Mouse (Mus musculus) CH12.LX (cell line): ENCODE results near the gene Inpp4b. TPM values are rescaled to one million over a fixed set of nuclear protein-coding genes. Genes with fewer than 3 reads are reported as not detected.

Experiments
- DNase-seq: peaks from one replicate; pipeline ENCODE4 v3.0.0-alpha.2; 2013; ENCODE audit errors: extremely low read depth
- H3K27ac ChIP-seq: 2 replicates; pipeline ENCODE4 v1.5.1; 2012; ENCODE audit warnings: low read depth, mild to moderate bottlenecking, control low read depth, moderate library complexity; ENCODE audit not compliant: insufficient read depth
- H3K27me3 ChIP-seq: replicated peaks from 2 replicates; pipeline ENCODE3; 2012; ENCODE audit warnings: inconsistent platforms
- H3K36me3 ChIP-seq, 2 experiments: replicated peaks in 1 of 2; 2 replicates each; pipeline versions ENCODE3 to v1.6.1; 2012; ENCODE audit warnings: inconsistent platforms in 1 of 2, low read length in 1 of 2, mild to moderate bottlenecking in 1 of 2, mixed read lengths in 1 of 2, moderate library complexity in 1 of 2; ENCODE audit not compliant: control insufficient read depth in 1 of 2, insufficient read depth in 1 of 2
- H3K4me1 ChIP-seq, 2 experiments: 2 replicates each; pipeline ENCODE4 v1.6.1; 2012; ENCODE audit warnings: inconsistent platforms in 1 of 2, moderate library complexity in 1 of 2; ENCODE audit not compliant: insufficient read depth in 2 of 2, control insufficient read depth in 1 of 2
- H3K4me2 ChIP-seq: 2 replicates; pipeline ENCODE4 v1.6.1; 2012; ENCODE audit warnings: low read depth, mild to moderate bottlenecking, control low read depth; ENCODE audit not compliant: poor library complexity, insufficient read depth, severe bottlenecking
- H3K4me3 ChIP-seq, 3 experiments: fragments of 150-350 bp in 1 of 3; sonication (generic) in 1 of 3; replicated peaks in 1 of 3; 2 replicates each; pipeline versions ENCODE3 to v1.5.1; 2011 to 2012; ENCODE audit warnings: low read depth in 2 of 3, low read length in 2 of 3, mild to moderate bottlenecking in 2 of 3, moderate library complexity in 2 of 3, control low read depth in 1 of 3, improper control_type of control experiment in 1 of 3, inconsistent platforms in 1 of 3, mixed read lengths in 1 of 3; ENCODE audit not compliant: poor library complexity in 1 of 3
- H3K79me2 ChIP-seq: replicated peaks from 2 replicates; pipeline ENCODE4 v1.6.1; 2012; ENCODE audit warnings: mild to moderate bottlenecking, moderate library complexity; ENCODE audit not compliant: control insufficient read depth, poor library complexity, insufficient read depth, severe bottlenecking; ENCODE audit errors: extremely low read depth
- H3K9ac ChIP-seq: 2 replicates; pipeline ENCODE4 v1.6.1; 2012; ENCODE audit warnings: low read depth, mild to moderate bottlenecking, control low read depth, moderate library complexity; ENCODE audit not compliant: insufficient read depth
- H3K9me3 ChIP-seq: replicated peaks from 2 replicates; pipeline ENCODE3; 2012; ENCODE audit warnings: low read length, inconsistent platforms, mixed read lengths
- BHLHE40 ChIP-seq: IDR thresholded peaks from 2 replicates; pipeline ENCODE4 v1.6.1; 2011; ENCODE audit warnings: mild to moderate bottlenecking, low read depth, low read length, improper control_type of control experiment
- CHD1 ChIP-seq: IDR thresholded peaks from 2 replicates; pipeline ENCODE4 v1.6.1; 2012; ENCODE audit warnings: low read depth, low read length, improper control_type of control experiment, inconsistent platforms
- CHD2 ChIP-seq: IDR thresholded peaks from 2 replicates; pipeline ENCODE4 v1.6.1; 2011; ENCODE audit warnings: low read length, improper control_type of control experiment
- CTCF ChIP-seq, 2 experiments: IDR thresholded peaks in 1 of 2; conservative IDR thresholded peaks in 1 of 2; 2 replicates each; pipeline ENCODE4 v1.5.1; 2011 to 2012; ENCODE audit warnings: low read depth in 2 of 2, low read length in 2 of 2, improper control_type of control experiment in 1 of 2, inconsistent platforms in 1 of 2, mild to moderate bottlenecking in 1 of 2, moderate library complexity in 1 of 2
- E2F4 ChIP-seq: IDR thresholded peaks from 2 replicates; pipeline ENCODE4 v1.6.1; 2011; ENCODE audit warnings: low read depth, low read length, improper control_type of control experiment; ENCODE audit not compliant: insufficient replicate concordance
- GABPA ChIP-seq: IDR thresholded peaks from 2 replicates; pipeline ENCODE4 v1.6.1; 2012; ENCODE audit warnings: low read depth, low read length, improper control_type of control experiment, inconsistent platforms; ENCODE audit not compliant: insufficient replicate concordance
- HCFC1 ChIP-seq: IDR thresholded peaks from 2 replicates; pipeline ENCODE4 v1.6.1; 2012; ENCODE audit warnings: low read depth, mild to moderate bottlenecking, inconsistent platforms, low read length, improper control_type of control experiment
- IRF4 ChIP-seq: IDR thresholded peaks from 2 replicates; pipeline ENCODE4 v1.6.1; 2014; ENCODE audit warnings: low read depth, mild to moderate bottlenecking, inconsistent platforms, low read length, improper control_type of control experiment
- JUN ChIP-seq: IDR thresholded peaks from 2 replicates; pipeline ENCODE4 v1.6.1; 2011; ENCODE audit warnings: low read depth, mild to moderate bottlenecking, low read length, improper control_type of control experiment, moderate library complexity; ENCODE audit not compliant: insufficient read depth
- KAT2A ChIP-seq: IDR thresholded peaks from 2 replicates; pipeline ENCODE4 v1.6.1; 2012; ENCODE audit warnings: low read length, improper control_type of control experiment, inconsistent platforms; ENCODE audit not compliant: insufficient replicate concordance
- MAX ChIP-seq: IDR thresholded peaks from 2 replicates; pipeline ENCODE4 v1.6.1; 2011; ENCODE audit warnings: low read length, improper control_type of control experiment
- MAZ ChIP-seq: IDR thresholded peaks from 2 replicates; pipeline ENCODE4 v1.6.1; 2012; ENCODE audit warnings: low read depth, mild to moderate bottlenecking, inconsistent platforms, low read length, improper control_type of control experiment, moderate library complexity
- MEF2A ChIP-seq: IDR thresholded peaks from 2 replicates; pipeline ENCODE4 v1.6.1; 2014; ENCODE audit warnings: low read depth, mild to moderate bottlenecking, inconsistent platforms, low read length, improper control_type of control experiment, borderline replicate concordance
- MXI1 ChIP-seq: IDR thresholded peaks from 2 replicates; pipeline ENCODE4 v1.6.1; 2011; ENCODE audit warnings: mild to moderate bottlenecking, low read depth, low read length, improper control_type of control experiment
- MYC ChIP-seq: IDR thresholded peaks from 2 replicates; pipeline ENCODE4 v1.6.1; 2011; ENCODE audit warnings: low read depth, mild to moderate bottlenecking, improper control_type of control experiment, low read length
- NELFE ChIP-seq: IDR thresholded peaks from 2 replicates; pipeline ENCODE4 v1.6.1; 2011; ENCODE audit warnings: low read depth, low read length, improper control_type of control experiment
- NRF1 ChIP-seq: IDR thresholded peaks from 2 replicates; pipeline ENCODE4 v1.6.1; 2014; ENCODE audit warnings: low read depth, mild to moderate bottlenecking, inconsistent platforms, low read length, improper control_type of control experiment, moderate library complexity
- PAX5 ChIP-seq: IDR thresholded peaks from 2 replicates; pipeline ENCODE4 v1.6.1; 2012; ENCODE audit warnings: low read length, inconsistent platforms, mixed read lengths
- POLR2A ChIP-seq: IDR thresholded peaks from 2 replicates; pipeline ENCODE4 v1.6.1; 2011; ENCODE audit warnings: low read depth, mild to moderate bottlenecking, improper control_type of control experiment, low read length
- POLR2AphosphoS2 ChIP-seq: IDR thresholded peaks from 2 replicates; pipeline ENCODE4 v1.6.1; 2011; ENCODE audit warnings: low read depth, low read length, improper control_type of control experiment
- RAD21 ChIP-seq: IDR thresholded peaks from 2 replicates; pipeline ENCODE4 v1.6.1; 2011; ENCODE audit warnings: low read depth, mild to moderate bottlenecking, low read length, improper control_type of control experiment, moderate library complexity
- RCOR1 ChIP-seq: conservative IDR thresholded peaks from 2 replicates; pipeline ENCODE4 v1.6.1; 2012; ENCODE audit warnings: low read depth, mild to moderate bottlenecking, inconsistent platforms, low read length, improper control_type of control experiment
- SIN3A ChIP-seq: IDR thresholded peaks from 2 replicates; pipeline ENCODE4 v1.6.1; 2012; ENCODE audit warnings: low read length, improper control_type of control experiment, inconsistent platforms
- SMC3 ChIP-seq: IDR thresholded peaks from 2 replicates; pipeline ENCODE4 v1.6.1; 2011; ENCODE audit warnings: low read depth, low read length, improper control_type of control experiment
- TBP ChIP-seq: conservative IDR thresholded peaks from 2 replicates; pipeline ENCODE4 v1.6.1; 2011; ENCODE audit warnings: low read depth, low read length, improper control_type of control experiment
- TCF12 ChIP-seq: IDR thresholded peaks from 2 replicates; pipeline ENCODE4 v1.6.1; 2014; ENCODE audit warnings: low read depth, mild to moderate bottlenecking, inconsistent platforms, low read length, improper control_type of control experiment
- USF1 ChIP-seq: IDR thresholded peaks from 2 replicates; pipeline ENCODE4 v1.6.1; 2014; ENCODE audit warnings: low read depth, mild to moderate bottlenecking, inconsistent platforms, low read length, improper control_type of control experiment
- USF2 ChIP-seq: conservative IDR thresholded peaks from 2 replicates; pipeline ENCODE4 v1.6.1; 2011; ENCODE audit warnings: low read depth, low read length, improper control_type of control experiment
- ZC3H11A ChIP-seq: IDR thresholded peaks from 2 replicates; pipeline ENCODE4 v1.6.1; 2012; ENCODE audit warnings: low read depth, mild to moderate bottlenecking, inconsistent platforms, low read length, improper control_type of control experiment
- ZKSCAN1 ChIP-seq: IDR thresholded peaks from 2 replicates; pipeline ENCODE4 v1.6.1; 2012; ENCODE audit warnings: low read depth, inconsistent platforms, low read length, improper control_type of control experiment, borderline replicate concordance
- ZMIZ1 ChIP-seq: IDR thresholded peaks from 2 replicates; pipeline ENCODE4 v1.6.1; 2012; ENCODE audit warnings: low read depth, mild to moderate bottlenecking, inconsistent platforms, low read length, improper control_type of control experiment
- ZNF384 ChIP-seq: IDR thresholded peaks from 2 replicates; pipeline ENCODE4 v1.6.1; 2012; ENCODE audit warnings: low read depth, low read length, improper control_type of control experiment, inconsistent platforms
- dilution Hi-C: fragments of 300-500 bp; cut with MboI; formaldehyde crosslinking; loops from 2 replicates; pipeline ENCODE4 v1.14.3; 2020; ENCODE audit warnings: low sequenced_read_pairs; ENCODE audit not compliant: extremely low pct_unique_long_range_greater_than_20kb, extremely low pct_ligation_motif_present
- in situ Hi-C: fragments of 300-500 bp; cut with MboI; formaldehyde crosslinking; loops from 3 replicates; pipeline ENCODE4 v1.14.3; 2019; ENCODE audit warnings: low sequenced_read_pairs, low pct_ligation_motif_present, low pct_unique_long_range_greater_than_20kb, mixed read lengths
- polyA plus RNA-seq: library from polyadenylated mRNA; unstranded; fragments of >175 nt; gene quantifications from 2 replicates; pipeline ENCODE4 v1.2.1, GENCODE M21; 2012; ENCODE audit warnings: low read depth; ENCODE audit not compliant: insufficient read length
- total RNA-seq, 2 experiments: library from RNA; depleted of rRNA; stranded (reverse); fragments of 300-350 nt in 1 of 2; fragments of >200 nt in 1 of 2; gene quantifications; 2 replicates each; pipeline ENCODE4 v1.2.3; 2012 to 2014

The Inpp4b gene
- total and polyA plus RNA-seq, 3 experiments: 3.0 to 4.9 (median 3.4) TPM

DNA sequence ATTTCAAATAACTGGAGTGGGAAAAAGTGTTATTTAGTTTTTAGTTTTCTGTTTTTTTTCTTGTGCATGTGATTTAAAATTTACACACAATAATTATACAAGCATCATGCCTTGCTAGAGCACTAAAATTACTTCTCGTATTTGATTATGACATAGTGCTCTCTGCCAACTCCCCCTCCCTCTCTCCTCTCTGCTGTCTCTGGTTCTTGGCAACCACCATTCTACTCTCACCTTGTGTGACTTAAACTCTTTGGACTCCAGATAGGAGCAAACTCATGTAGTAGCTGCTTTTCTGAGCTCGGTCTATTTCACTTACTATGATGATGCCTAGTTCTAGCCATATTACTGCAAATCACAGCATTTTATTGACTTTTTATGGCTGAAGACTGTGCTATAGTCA is 18.8 kb downstream of the Inpp4b start:
- dilution Hi-C loops: no loop called here
- Histone ChIP-seq H3K27me3 (no peaks in the 10 kb centered on the region), H3K9me3 (no peaks in the 10 kb centered on the region), H3K27ac (no peak overlapping the region), H3K4me3 (no peak overlapping the region), H3K4me1 (peaks cover 13 to 42% of the 10 kb centered on the region in 2 experiments), H3K4me2 (no peak overlapping the region), H3K36me3 (no peaks in the 10 kb centered on the region), H3K79me2 (no peaks in the 10 kb centered on the region), H3K9ac (no peak overlapping the region)
- TF ChIP-seq BHLHE40 (no peak), NELFE (no peak), E2F4 (no peak), CHD1 (no peak), ZNF384 (no peak), NRF1 (no peak), POLR2A (no peak), TBP (no peak), HCFC1 (no peak), ZC3H11A (no peak), MYC (no peak), CHD2 (no peak), MAZ (no peak), KAT2A (no peak), TCF12 (no peak)
- DNase-seq: no peak
- in situ Hi-C loops: loop anchor here (25.0 kb wide), 1 partner anchor 251 kb away; no protein-coding TSS in a partner anchor

DNA sequence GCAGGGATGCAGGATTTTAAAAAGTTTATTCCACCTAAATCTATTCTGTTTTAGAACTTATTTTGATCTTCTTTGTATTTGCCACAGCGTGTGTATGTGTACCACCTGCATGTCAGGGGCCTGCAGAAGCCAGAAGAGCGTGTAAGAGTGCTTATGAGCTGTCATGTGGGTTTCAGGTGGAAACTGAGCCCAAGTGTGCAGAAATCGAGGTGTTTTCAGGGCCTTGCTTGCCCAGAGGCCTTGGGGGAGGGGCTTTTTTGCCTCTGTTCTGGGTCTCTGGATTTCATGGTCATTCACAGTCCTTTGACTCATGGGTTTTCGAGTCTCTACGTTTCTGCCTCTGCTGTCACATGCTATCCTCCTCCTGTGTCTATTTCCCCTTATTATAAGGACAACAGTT is 28.3 kb downstream of the Inpp4b start:
- dilution Hi-C loops (no loop called here), in situ Hi-C loops (loop anchor here (25.0 kb wide), 1 partner anchor 242 kb away; no protein-coding TSS in a partner anchor)
- H3K27me3 ChIP-seq: no peaks in the 10 kb centered on the region
- no peak overlapping the region for H3K4me3 ChIP-seq
- H3K9me3 ChIP-seq: no peaks in the 10 kb centered on the region
- H3K27ac ChIP-seq: peak overlapping the region; percentile 58
- peak overlapping the region; percentile 77 for H3K4me2 ChIP-seq
- peak; percentile 52 for DNase-seq
- H3K4me1 ChIP-seq: peaks cover 17 to 51% of the 10 kb centered on the region in 2 experiments
- peak overlapping the region; percentile 51 for H3K9ac ChIP-seq
- no peaks in the 10 kb centered on the region for H3K79me2 ChIP-seq
- H3K36me3 ChIP-seq: peaks cover 0 to 2% of the 10 kb centered on the region in 2 experiments
- TF ChIP-seq MXI1: peak; percentile 59
- TF ChIP-seq MEF2A: no peak; the same call in 1 of the 2 replicates
- no peak for TF ChIP-seq CTCF (conservative IDR thresholded peaks at IDR 0.05 in 1 of 2, IDR thresholded peaks at IDR 0.05 in 1 of 2; ENCODE audit: low read depth in 2 of 2, low read length in 2 of 2)
- no peak for TF ChIP-seq KAT2A
- TF ChIP-seq PAX5: no peak
- TF ChIP-seq NELFE: no peak
- no peak for TF ChIP-seq SMC3
- TF ChIP-seq CHD1: 0 out of 2 replicates have a peak, but pooled peaks have one; percentile 58
- TF ChIP-seq MAX: 0 out of 2 replicates have a peak, but pooled peaks have one; percentile 42
- TF ChIP-seq BHLHE40: peak; percentile 66
- no peak for TF ChIP-seq USF2
- peak; percentile 80 for TF ChIP-seq MYC
- no peak for TF ChIP-seq ZC3H11A
- no peak for TF ChIP-seq USF1
- no peak for TF ChIP-seq JUN
- TF ChIP-seq MAZ: no peak
- no peak for TF ChIP-seq SIN3A
- TF ChIP-seq ZNF384: no peak
- no peak for TF ChIP-seq POLR2AphosphoS2
- TF ChIP-seq ZMIZ1: no peak
- no peak for TF ChIP-seq RAD21
- TF ChIP-seq TCF12: peak; percentile 45; the same call in 1 of the 2 replicates
- TF ChIP-seq TBP: no peak
- TF ChIP-seq RCOR1: no peak
- TF ChIP-seq GABPA: no peak
- no peak for TF ChIP-seq POLR2A
- TF ChIP-seq ZKSCAN1: no peak
- peak; percentile 70 for TF ChIP-seq IRF4
